20 mouse cellular contexts compared by ENCODE assay signal in genomic region chr8:95499266-95500064, GRCm38 (mm10). TPM values are rescaled to one million over a fixed set of nuclear protein-coding genes. Genes with fewer than 3 reads are reported as not detected.
DNase-seq lines count a peak whose midpoint lies in the region; ATAC-seq and TF ChIP-seq lines count a peak whose summit lies in the region.
"Had no signal": no experiment of that assay in that cellular context is flagged by ENCODE, and none has a peak within 500 bp of the region (broad histone marks: within the 10 kb centered on the region; RNA-seq: fewer than 3 reads in every experiment).

No protein-coding gene starts in this region.

- no peaks in the 10 kb centered on the region for H3K9me3 ChIP-seq in kidney, embryonic 15.5 days (replicated peaks)
- H3K9me3 ChIP-seq: hindbrain, embryonic 12.5 days; limb, embryonic 13.5 days had no signal

- no peak overlapping the region for H3K4me3 ChIP-seq in cerebellum, adult 2 months (replicated peaks; ENCODE audit: insufficient read depth, low read depth, low read length)
- H3K4me3 ChIP-seq in kidney, embryonic 15.5 days (replicated peaks), result no peak overlapping the region
- H3K4me3 ChIP-seq: erythroblast, embryonic 14.5 days; hindbrain, embryonic 12.5 days; limb, embryonic 13.5 days had no signal

- no peak overlapping the region for H3K4me2 ChIP-seq in kidney, embryonic 15.5 days
- H3K4me2 ChIP-seq: hindbrain, embryonic 12.5 days; limb, embryonic 13.5 days had no signal

- H3K4me1 ChIP-seq in cerebellum, adult 2 months (ENCODE audit: control insufficient read depth, insufficient read depth, low read length), result no peaks in the 10 kb centered on the region; the same call in 1 of the 2 replicates
- H3K4me1 ChIP-seq in kidney, embryonic 15.5 days, result peaks cover 13% of the 10 kb centered on the region
- H3K4me1 ChIP-seq: hindbrain, embryonic 12.5 days; limb, embryonic 13.5 days had no signal

- TF ChIP-seq POLR2A in cerebellum, adult 2 months (IDR thresholded peaks at IDR 0.05; ENCODE audit: borderline replicate concordance, insufficient read depth, low read length), result no peak

- WGBS in cerebellum, adult 2 months, result 49% methylated on average over 4 of the region's 4 CpGs
- 64% methylated on average over 4 of the region's 4 CpGs for WGBS in kidney, embryonic 15.5 days

- no peaks in the 10 kb centered on the region for H3K36me3 ChIP-seq in kidney, embryonic 15.5 days
- H3K36me3 ChIP-seq: hindbrain, embryonic 12.5 days; limb, embryonic 13.5 days had no signal

- H3K27me3 ChIP-seq in cerebellum, adult 2 months (ENCODE audit: control insufficient read depth, insufficient read depth, low read length), result no peaks in the 10 kb centered on the region
- H3K27me3 ChIP-seq in kidney, embryonic 15.5 days, result no peaks in the 10 kb centered on the region
- H3K27me3 ChIP-seq: hindbrain, embryonic 12.5 days; limb, embryonic 13.5 days had no signal

- TF ChIP-seq CTCF in cerebellum, adult 2 months (IDR thresholded peaks at IDR 0.05; ENCODE audit: borderline replicate concordance, insufficient read depth, low read depth, low read length), result no peak

- DNase-seq in cerebellum, postnatal 10 days, result peak; percentile 73 to 76
- no peak for DNase-seq in cerebellum, adult 2 months
- DNase-seq in kidney, adult 9 months, result no peak
- peak; percentile 25 for DNase-seq in brain, adult 2 months (ENCODE audit: low read depth, low spot score)
- DNase-seq in thymus, postnatal 0 days (ENCODE audit: low spot score), result no peak
- no peak for DNase-seq in urinary bladder, adult 2 months (ENCODE audit: low spot score)
- DNase-seq: adrenal gland, adult 8-10 months; thymus, postnatal 25 days had no signal

- H3K9ac ChIP-seq in kidney, embryonic 15.5 days, result no peak overlapping the region
- H3K9ac ChIP-seq: hindbrain, embryonic 12.5 days; limb, embryonic 13.5 days; liver, embryonic 14.5 days had no signal

- ATAC-seq in kidney, embryonic 15.5 days (replicated peaks; ENCODE audit: low FRiP score), result 0 out of 2 replicates have a peak, but pooled peaks have one; percentile 54
- peak; percentile 61; the same call in 1 of the 2 replicates for ATAC-seq in megakaryocyte progenitor cell, adult 5-6 weeks (replicated peaks; ENCODE audit: poor library complexity)
- ATAC-seq: intestine, embryonic 16.5 days; lung, postnatal 0 days had no signal

- H3K27ac ChIP-seq in cerebellum, adult 2 months (ENCODE audit: insufficient read depth, low read length), result no peak overlapping the region
- no peak overlapping the region for H3K27ac ChIP-seq in kidney, embryonic 15.5 days
- H3K27ac ChIP-seq: hindbrain, embryonic 12.5 days; limb, embryonic 13.5 days; liver, embryonic 14.5 days; stomach, postnatal 0 days had no signal

RNA-seq across cellular contexts. Expression of gene Csnk2a2, which starts 9.6 kb away (rescaled TPM):
- 37.6 and 38.2 TPM in 2 replicates for polyA plus RNA-seq in cerebellum, adult 2 months (2012; rRNA removed)
- 9.0 and 10.5 TPM in 2 replicates for polyA plus RNA-seq in kidney, embryonic 15.5 days (2015; fragmentation: Nextera tagmentation; extraction: Ambion mirVana)
- total RNA-seq in megakaryocyte progenitor cell, adult 5-6 weeks (2015), result 113 TPM in 2 replicates
- 30.0 and 33.1 TPM in 2 replicates for total RNA-seq in megakaryocyte progenitor cell, adult 5-6 weeks (2017)
- polyA plus RNA-seq in thymus, postnatal 0 days (2015; fragmentation: Nextera tagmentation; extraction: Ambion mirVana), result 10.7 and 13.9 TPM in 2 replicates
- polyA plus RNA-seq in urinary bladder, adult 2 months (2012; rRNA removed), result 38.6 and 44.3 TPM in 2 replicates

RNA-seq across cellular contexts. Expression of gene Ccdc113, which starts 34.4 kb away (rescaled TPM):
- polyA plus RNA-seq in cerebellum, adult 2 months (2012; rRNA removed), result 1.1 and 1.2 TPM in 2 replicates
- 0.59 and 0.83 TPM in 2 replicates for polyA plus RNA-seq in kidney, embryonic 15.5 days (2015; fragmentation: Nextera tagmentation; extraction: Ambion mirVana)
- total RNA-seq in megakaryocyte progenitor cell, adult 5-6 weeks (2015), result not detected in 2 replicates
- not detected in 2 replicates for total RNA-seq in megakaryocyte progenitor cell, adult 5-6 weeks (2017)
- polyA plus RNA-seq in thymus, postnatal 0 days (2015; fragmentation: Nextera tagmentation; extraction: Ambion mirVana), result 0.22 and 0.42 TPM in 2 replicates
- polyA plus RNA-seq in urinary bladder, adult 2 months (2012; rRNA removed), result 0.96 and 1.2 TPM in 2 replicates
- total RNA-seq: gastrocnemius, adult 8-10 months; heart, adult 8-10 months; megakaryocyte, adult 5-6 weeks had no signal
- polyA plus RNA-seq: erythroblast, embryonic 14.5 days; intestine, embryonic 16.5 days; liver, embryonic 14.5 days had no signal

Comparison
In these comparisons a context has a peak if more than half of its experiments do, and no peak if none do; other contexts are left out.
1. DNase-seq: peak in cerebellum, postnatal 10 days (2 of 2) and brain, adult 2 months (single experiment); none in cerebellum, adult 2 months (0 of 2), kidney, adult 9 months (single experiment), thymus, postnatal 0 days (single experiment) and urinary bladder, adult 2 months (single experiment).